Mouse (Mus musculus) liver, embryonic 14.5 days (tissue): ENCODE data around the gene Fbxo17.

ENCODE experiments used
- CTCF ChIP-seq: IDR thresholded peaks from 2 replicates; pipeline ENCODE4 v1.5.1; 2016; ENCODE audit warnings: antibody characterized with exemption, low read depth, control low read depth
- EP300 ChIP-seq: IDR thresholded peaks from 2 replicates; pipeline ENCODE4 v1.6.1; 2016; ENCODE audit warnings: antibody characterized with exemption, low read depth

GRCm38 (mm10) chr7:28739829-28740228 is 23.2 kb downstream of the Fbxo17 start:
- no peak for TF ChIP-seq EP300
- no peak for TF ChIP-seq CTCF
